8 mouse cellular contexts compared by ENCODE assay signal in the genomic region with DNA sequence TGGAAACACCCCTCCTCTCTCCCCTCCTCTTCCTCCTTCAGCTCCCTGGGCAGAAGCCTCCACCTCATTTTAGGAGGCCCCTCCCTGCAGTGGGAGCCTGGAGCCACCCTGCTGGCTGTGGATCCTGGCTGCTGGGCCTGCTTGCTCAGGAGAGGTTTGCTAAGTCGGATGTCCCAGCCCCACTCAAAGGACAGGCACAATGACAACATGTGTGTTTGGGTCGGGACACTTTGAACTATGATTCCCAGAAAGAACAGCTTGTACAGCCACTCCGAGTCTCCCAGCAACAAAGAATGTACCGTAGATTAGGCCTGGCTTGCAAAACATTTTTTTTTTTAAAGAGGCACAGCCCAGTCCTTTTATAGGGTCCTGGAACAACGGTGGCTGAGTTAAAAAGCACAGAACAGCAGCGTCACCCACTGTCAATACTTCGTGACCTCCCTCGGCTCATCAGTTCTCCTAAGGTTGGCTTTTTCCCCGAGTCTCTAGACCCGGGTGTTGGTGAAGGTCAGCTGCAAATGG.
DNase-seq lines count a peak whose midpoint lies in the region; ATAC-seq lines count a peak whose summit lies in the region.

No protein-coding gene starts in this region.

- H3K4me1 ChIP-seq in forebrain, embryonic 16.5 days (replicated peaks; ENCODE audit: control insufficient read depth, insufficient read depth, low read length) = peaks cover 29% of the 10 kb centered on the region
- peaks cover 52% of the 10 kb centered on the region for H3K4me1 ChIP-seq in hindbrain, embryonic 10.5 days (replicated peaks)
- peaks cover 31% of the 10 kb centered on the region for H3K4me1 ChIP-seq in lung, embryonic 16.5 days (replicated peaks; ENCODE audit: control insufficient read depth, insufficient read depth, low read length)

- no peak overlapping the region for H3K4me3 ChIP-seq in forebrain, embryonic 16.5 days (replicated peaks; ENCODE audit: low read length)
- no peak overlapping the region; the same call in 1 of the 2 replicates for H3K4me3 ChIP-seq in hindbrain, embryonic 10.5 days
- H3K4me3 ChIP-seq in lung, embryonic 16.5 days (ENCODE audit: low read length) = no peak overlapping the region

- ATAC-seq in forebrain, embryonic 16.5 days = peak; percentile 56
- ATAC-seq in lung, embryonic 16.5 days (ENCODE audit: low read depth) = peak; percentile 78

- H3K4me2 ChIP-seq in forebrain, embryonic 16.5 days (ENCODE audit: low read length) = no peak overlapping the region
- peak overlapping the region; percentile 21 for H3K4me2 ChIP-seq in lung, embryonic 16.5 days (ENCODE audit: low read depth, low read length)

- peak; percentile 70 for DNase-seq in right cerebral cortex, adult 18-20 months
- DNase-seq in right cerebral cortex, postnatal 4 days = no peak
- peak; percentile 23 for DNase-seq in hindbrain, embryonic 10.5 days (ENCODE audit: low spot score)
- DNase-seq in layer of hippocampus, adult 8-10 months (ENCODE audit: low spot score in 2 of 2) = peak; percentile 57
- peak; percentile 37 for DNase-seq in right cerebral cortex, postnatal 25 days
- no peak for DNase-seq in cerebellum, postnatal 10 days

- H3K27me3 ChIP-seq in forebrain, embryonic 16.5 days (replicated peaks; ENCODE audit: control insufficient read depth, insufficient read depth, low read length) = no peaks in the 10 kb centered on the region
- H3K27me3 ChIP-seq in hindbrain, embryonic 10.5 days (ENCODE audit: insufficient read depth, poor library complexity, severe bottlenecking) = no peaks in the 10 kb centered on the region
- H3K27me3 ChIP-seq in lung, embryonic 16.5 days (ENCODE audit: control insufficient read depth, insufficient read depth, low read depth, low read length) = no peaks in the 10 kb centered on the region

- H3K9ac ChIP-seq in forebrain, embryonic 16.5 days (replicated peaks; ENCODE audit: low read depth, low read length) = peak overlapping the region; percentile 15
- peak overlapping the region; percentile 36; the same call in 1 of the 2 replicates for H3K9ac ChIP-seq in lung, embryonic 16.5 days (ENCODE audit: low read length)

- 21% methylated on average over 10 of the region's 10 CpGs for WGBS in forebrain, embryonic 16.5 days
- WGBS in hindbrain, embryonic 10.5 days = 29% methylated on average over 10 of the region's 10 CpGs
- WGBS in lung, embryonic 16.5 days = 13% methylated on average over 10 of the region's 10 CpGs

- H3K9me3 ChIP-seq in forebrain, embryonic 16.5 days (ENCODE audit: control insufficient read depth, low read length) = no peaks in the 10 kb centered on the region
- H3K9me3 ChIP-seq in hindbrain, embryonic 10.5 days = no peaks in the 10 kb centered on the region
- no peaks in the 10 kb centered on the region for H3K9me3 ChIP-seq in lung, embryonic 16.5 days (ENCODE audit: control insufficient read depth, low read length)

- no peaks in the 10 kb centered on the region for H3K36me3 ChIP-seq in forebrain, embryonic 16.5 days (ENCODE audit: control insufficient read depth, insufficient read depth)
- no peaks in the 10 kb centered on the region for H3K36me3 ChIP-seq in hindbrain, embryonic 10.5 days
- H3K36me3 ChIP-seq in lung, embryonic 16.5 days (ENCODE audit: control insufficient read depth, insufficient read depth, low read length) = no peaks in the 10 kb centered on the region

- peak overlapping the region; percentile 76 for H3K27ac ChIP-seq in forebrain, embryonic 16.5 days (ENCODE audit: low read length)
- H3K27ac ChIP-seq in hindbrain, embryonic 10.5 days = peak overlapping the region; percentile 85
- peak overlapping the region; percentile 96 for H3K27ac ChIP-seq in lung, embryonic 16.5 days (ENCODE audit: low read length)

Comparison
In these comparisons a context has a peak if more than half of its experiments do, and no peak if none do; other contexts are left out.
1. DNase-seq: peak in right cerebral cortex, adult 18-20 months (single experiment), hindbrain, embryonic 10.5 days (single experiment), layer of hippocampus, adult 8-10 months (2 of 2) and right cerebral cortex, postnatal 25 days (single experiment); none in right cerebral cortex, postnatal 4 days (single experiment) and cerebellum, postnatal 10 days (0 of 2).
2. Peak in every context shown above with its lines, with median percentiles within 50 percentile points of each other: H3K27ac ChIP-seq.